Mouse (Mus musculus) thymus, postnatal 10 days (tissue): ENCODE results near the gene Ppfia4.
A peak's percentile ranks its signal among the peaks of the same experiment; 100 is the strongest.

Source experiments
- DNase-seq, 2 experiments: peaks; one replicate each; pipeline ENCODE4 v3.0.0; 2021; ENCODE audit warnings: low spot score in 2 of 2

The Ppfia4 gene

DNA sequence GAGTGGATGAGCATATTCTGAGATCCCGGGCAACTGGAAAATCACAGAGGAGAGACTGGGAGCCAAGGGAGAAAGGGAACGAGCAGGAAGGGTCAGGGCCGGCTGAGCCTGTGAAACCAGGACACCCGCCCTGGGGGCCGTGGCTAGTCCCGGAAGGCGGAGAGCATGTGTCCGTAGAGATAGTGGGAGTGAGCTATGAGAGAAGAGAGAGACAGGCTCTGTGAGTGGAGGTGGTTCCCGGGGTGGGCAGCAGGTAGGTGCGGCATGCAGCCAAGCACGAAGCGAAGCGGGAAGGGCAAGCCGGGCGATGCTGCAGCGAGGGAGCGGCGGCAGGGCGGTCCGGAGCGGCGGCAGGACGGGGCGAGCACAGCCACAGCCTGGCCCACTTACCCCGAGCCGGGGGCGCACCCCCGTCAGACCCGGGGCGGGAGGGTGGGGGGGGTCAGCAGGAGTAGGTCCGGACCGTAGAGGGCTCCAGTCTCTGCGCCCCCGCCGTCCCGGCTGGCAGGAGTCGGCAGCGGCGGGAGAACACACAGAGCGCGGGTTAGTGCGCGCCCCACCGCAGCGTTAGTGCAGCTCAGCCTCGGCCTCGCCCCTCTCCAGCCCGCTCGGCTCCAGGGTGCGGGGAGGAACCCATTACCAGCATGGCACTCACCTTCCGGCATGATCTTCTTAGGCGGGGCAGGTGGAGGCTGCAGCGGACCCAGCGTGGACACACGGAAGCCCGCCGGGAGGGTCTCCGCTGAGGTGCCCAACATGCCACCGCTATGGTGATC is 33.9 kb downstream of the Ppfia4 start:
- peak in 1 of 2 experiments; percentile 10 for DNase-seq

- no peak for DNase-seq
Observed at GRCm38 (mm10) chr1:134297265-134297664, 35.5 kb downstream of the Ppfia4 start.

DNA sequence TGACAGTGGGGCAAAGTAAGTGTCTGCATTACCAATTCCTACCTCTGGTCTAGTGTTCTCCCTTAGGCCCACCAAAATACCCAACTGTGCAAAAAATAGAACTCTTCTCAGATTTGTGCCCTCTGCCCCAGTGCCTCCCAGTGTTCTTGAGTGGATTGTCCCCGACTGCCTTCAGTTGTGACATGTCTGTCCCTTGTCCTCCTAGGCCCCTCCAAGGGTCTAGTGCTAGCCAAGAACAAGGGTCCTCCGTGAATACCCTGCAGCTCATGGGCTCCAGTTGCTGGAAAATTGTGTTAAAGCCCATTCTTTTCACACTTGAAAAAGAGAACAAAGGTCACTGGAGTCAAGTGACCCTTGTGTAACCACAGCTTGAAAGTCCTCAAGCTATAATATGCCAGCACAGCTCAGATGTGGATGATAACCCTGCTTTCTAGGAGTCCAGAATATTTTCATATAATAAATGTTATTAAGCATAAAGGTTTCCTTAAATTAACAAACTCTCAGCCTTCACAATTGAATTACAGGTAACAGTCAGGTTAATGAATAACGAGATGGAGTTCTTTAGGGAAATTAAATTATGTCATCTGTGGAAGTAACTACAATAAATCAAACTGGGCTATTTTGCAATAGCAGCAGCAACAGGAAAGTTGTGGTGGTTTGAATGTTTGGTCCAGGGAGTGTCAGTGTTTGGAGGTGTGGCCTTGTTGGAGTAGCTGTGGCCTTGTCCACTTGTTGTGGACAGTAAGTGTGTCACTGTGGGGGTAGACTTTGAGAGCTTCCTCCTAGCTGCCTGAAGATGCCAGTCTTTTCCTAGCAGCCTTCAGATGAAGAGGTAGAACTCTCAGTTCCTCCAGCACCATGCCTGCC is 38.8 kb downstream of the Ppfia4 start:
- no peak for DNase-seq

DNA sequence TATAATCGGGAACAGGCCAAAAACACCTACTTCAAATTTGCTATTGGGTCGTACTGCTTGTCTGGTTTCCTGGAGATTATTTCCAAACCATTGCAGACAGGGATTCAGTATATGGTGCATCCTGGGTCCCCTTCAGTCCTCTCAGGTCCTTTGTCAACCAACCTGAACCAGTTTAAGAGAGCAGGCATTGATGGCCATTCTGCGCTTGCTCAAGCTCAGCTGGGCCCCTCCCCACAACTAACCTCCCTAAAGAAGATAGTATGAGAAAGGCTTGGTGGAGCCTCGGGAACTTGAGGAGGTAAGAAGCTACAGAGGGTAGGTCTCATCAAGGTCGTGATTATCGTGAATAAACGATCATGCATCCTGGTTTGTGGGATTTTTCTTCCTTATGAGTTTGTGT is 39.5 kb downstream of the Ppfia4 start:
- DNase-seq = no peak

- no peak for DNase-seq
Observed at GRCm38 (mm10) chr1:134292601-134293000, 40.1 kb downstream of the Ppfia4 start.

DNA sequence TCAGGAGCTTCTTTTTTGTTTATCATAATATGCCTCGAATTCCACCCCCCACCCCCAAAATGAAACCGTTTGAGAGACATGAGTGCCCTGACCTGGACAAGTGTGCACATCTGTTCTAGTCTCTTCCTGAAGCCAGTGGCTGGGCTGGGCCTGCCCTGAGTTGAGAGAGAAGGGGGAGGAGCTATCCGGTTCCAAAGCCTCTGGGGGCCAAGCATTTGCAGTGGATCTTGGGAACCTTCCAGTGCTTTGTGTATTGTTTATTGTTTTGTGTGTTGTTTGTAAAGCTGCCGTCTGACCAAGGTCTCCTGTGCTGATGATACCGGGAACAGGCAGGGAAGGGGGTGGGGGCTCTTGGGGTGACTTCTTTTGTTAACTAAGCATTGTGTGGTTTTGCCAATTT is 40.7 kb downstream of the Ppfia4 start:
- DNase-seq = no peak

- no peak for DNase-seq
Observed at GRCm38 (mm10) chr1:134291555-134291954, 41.2 kb downstream of the Ppfia4 start.

GRCm38 (mm10) chr1:134290909-134291308 is 41.8 kb downstream of the Ppfia4 start:
- no peak for DNase-seq

DNA sequence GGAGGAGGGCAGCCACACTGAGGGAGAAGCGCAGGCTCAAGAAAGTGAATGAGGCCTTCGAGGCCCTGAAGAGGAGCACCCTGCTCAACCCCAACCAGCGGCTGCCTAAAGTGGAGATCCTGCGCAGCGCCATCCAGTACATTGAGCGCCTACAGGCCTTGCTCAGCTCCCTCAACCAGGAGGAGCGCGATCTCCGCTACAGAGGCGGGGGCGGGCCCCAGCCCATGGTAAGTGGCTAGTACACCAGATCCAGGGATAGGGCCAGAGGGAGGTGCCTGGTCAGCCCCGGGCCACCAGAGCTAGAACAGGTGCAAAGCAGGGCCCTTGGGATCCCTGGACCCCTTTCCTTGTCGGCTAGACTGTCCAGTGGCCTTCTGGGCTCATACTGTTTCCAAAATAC is 42.4 kb downstream of the Ppfia4 start:
- no peak for DNase-seq

- no peak for DNase-seq
Observed at GRCm38 (mm10) chr1:134289598-134290099, 43.1 kb downstream of the Ppfia4 start, which contains the start of gene Myog. Gene Myog (plus strand): TSS chr1:134289989.

DNA sequence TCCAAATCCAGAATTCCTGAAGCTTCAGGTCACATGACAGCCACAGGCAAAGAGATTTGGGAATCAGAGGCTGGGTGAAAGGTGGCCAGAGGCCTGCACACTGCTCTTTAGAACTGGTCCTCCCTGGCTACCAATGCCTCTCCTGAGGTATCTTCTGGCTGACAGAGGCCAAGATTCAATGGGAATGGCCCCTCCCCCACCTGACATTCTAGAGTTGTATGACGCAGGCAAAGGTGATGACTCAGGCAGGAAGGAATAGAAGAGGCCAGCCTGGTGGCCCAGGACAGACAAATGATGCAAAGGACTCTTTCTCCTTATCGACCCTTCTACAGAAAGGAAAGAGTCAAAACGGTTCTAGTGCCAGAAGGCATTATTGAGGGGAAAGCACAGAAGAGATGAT is 44.5 kb downstream of the Ppfia4 start:
- no peak for DNase-seq

DNA sequence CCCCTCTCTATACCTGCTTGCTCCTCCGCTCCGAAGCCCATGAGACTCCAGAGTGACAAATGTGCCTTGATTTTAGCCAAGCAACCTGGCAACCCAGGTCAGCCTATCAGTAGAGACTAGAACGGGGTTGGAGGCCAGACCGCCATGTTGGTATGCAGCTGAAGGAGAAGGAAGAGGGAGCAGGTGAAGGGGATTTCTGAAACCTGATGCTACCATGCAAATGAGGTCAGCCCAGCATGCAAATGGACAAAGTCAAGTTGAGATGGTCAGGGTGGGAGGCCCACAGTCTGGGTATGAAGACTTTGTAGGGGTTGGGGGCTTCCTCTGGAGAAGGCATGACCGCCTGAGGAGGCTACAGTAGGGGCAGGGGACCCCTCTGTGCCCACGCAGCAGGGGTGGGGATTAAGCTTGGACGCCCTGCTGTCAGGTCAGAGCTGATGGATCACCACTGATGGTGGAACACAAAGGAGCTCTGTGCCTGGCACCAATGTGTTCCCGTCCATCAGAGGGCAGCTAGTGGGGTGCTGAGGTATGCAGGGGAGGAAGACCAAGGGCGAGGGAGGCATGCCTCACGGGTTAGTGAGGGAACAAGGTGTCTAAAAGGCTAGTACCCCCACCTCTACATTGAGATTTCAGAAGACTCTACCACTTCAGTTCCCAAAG is 47.1 kb downstream of the Ppfia4 start:
- no peak for DNase-seq

- no peak for DNase-seq
Observed at GRCm38 (mm10) chr1:134283108-134283507, 49.6 kb downstream of the Ppfia4 start.

DNA sequence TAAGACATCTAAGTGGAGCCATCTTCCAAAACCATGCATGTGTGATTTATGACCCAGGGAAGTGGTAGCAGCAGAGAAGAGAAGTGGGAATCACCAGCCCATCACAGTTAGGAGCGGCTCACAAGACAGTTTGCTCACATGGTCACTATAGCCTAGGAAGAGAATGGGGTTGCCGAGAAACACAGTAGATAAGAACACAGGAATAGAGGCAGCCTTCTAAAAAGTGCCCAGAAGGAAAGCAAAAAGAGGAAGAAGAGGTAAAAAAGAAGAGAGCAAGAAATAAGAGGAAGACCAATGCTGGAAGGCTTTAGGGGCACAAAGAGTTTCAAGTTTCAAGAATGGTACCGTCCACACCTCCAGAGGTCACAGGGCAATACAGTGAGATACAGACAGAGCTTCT is 50.4 kb downstream of the Ppfia4 start:
- DNase-seq = no peak

DNA sequence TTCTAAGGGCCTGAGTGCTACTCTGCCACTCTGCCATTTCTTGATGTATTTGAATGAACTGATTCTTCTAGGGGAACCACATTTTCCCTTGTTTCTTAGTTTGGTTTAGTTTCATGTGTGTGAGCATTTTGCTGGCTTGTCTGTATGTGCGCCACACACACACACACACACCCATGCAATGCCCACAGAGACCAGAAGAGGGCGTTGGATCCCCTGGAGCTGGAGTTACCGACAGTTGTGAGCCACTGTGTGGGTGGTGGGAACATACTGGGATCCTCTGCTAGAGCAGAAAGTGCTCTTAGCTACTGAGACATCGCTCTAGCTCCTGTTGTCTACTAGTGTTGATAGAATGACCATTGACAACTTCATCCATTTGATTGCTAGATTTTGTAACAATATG is 51.2 kb downstream of the Ppfia4 start:
- no peak for DNase-seq

DNA sequence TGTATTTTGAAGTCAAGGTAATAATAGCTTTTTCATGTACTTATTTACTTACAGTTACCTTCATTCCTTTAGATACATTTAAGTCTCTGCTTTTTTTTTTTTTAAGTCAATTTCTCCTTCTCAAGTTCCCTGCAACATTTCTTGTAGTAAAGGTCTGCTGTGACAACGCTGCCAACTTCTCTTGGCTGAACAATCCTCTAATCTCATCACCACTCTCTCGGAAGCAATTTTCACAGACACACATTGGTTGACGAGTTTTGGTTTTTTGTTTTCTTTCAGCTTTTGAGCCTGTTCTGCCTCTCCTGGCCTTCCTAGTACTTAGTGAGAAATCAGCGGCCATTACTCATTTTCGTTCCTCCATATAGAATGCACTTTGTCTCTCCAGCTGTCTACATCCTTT is 52.6 kb downstream of the Ppfia4 start:
- DNase-seq = no peak

DNA sequence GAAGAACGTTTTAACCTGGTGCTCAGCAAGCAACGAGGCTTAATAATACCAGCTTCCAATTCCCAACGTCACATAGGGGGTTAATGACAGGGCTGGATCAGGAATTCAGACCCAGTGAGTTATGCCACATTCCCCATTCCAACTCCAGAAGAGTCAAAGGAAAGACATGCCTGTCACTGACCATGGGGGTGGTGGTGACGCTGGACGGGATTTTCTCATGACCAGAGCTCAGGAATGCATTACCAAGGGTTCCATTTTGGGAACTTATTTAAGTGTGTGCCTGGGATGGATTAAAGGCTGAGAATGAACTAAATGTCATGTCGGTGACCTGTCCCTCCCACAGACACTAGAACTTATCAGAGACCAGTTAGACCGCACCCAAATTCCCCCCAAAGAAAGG is 55.9 kb downstream of the Ppfia4 start:
- DNase-seq = no peak

DNA sequence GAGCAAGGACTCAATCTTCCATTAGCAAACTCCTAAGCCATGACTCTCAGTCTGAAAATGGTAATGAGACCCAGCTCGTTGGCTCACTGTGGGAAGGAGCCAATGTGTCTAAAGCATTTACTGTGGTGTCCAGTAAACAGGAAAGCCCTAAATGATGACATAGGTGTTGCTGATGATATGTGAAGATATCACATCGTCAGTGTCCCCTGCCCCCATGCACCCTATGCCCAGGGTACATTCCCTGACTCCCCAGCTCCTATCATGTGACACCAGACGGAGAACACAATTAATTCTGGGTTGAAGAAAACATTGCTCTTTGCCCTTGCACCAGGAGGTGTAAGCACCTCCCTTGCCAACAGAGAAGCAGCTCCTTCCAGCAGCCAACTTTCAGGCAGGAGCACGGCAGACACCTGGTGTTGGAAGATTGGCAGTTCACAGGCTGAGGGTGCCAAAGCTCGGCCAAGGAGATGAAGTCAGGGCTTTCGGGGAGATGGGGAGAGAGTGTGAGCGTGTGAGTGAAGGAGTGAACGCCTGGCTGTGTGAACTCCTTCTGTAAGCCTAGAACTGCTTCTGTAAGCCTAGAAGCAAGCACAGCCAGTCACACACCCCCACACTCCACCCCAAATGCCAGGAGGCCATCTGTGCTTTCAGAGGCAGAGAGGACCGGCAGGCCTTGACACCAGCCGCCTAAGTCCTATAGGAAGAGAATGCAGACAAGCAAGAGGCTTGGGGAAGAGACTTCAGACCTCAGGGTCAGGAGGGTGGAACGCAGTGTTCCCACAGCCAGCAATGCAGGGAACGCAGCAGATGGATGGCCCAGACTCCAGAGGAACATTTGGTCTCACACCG is 56.9 kb downstream of the Ppfia4 start:
- DNase-seq = no peak

GRCm38 (mm10) chr1:134274483-134274920 is 58.2 kb downstream of the Ppfia4 start:
- no peak for DNase-seq

DNA sequence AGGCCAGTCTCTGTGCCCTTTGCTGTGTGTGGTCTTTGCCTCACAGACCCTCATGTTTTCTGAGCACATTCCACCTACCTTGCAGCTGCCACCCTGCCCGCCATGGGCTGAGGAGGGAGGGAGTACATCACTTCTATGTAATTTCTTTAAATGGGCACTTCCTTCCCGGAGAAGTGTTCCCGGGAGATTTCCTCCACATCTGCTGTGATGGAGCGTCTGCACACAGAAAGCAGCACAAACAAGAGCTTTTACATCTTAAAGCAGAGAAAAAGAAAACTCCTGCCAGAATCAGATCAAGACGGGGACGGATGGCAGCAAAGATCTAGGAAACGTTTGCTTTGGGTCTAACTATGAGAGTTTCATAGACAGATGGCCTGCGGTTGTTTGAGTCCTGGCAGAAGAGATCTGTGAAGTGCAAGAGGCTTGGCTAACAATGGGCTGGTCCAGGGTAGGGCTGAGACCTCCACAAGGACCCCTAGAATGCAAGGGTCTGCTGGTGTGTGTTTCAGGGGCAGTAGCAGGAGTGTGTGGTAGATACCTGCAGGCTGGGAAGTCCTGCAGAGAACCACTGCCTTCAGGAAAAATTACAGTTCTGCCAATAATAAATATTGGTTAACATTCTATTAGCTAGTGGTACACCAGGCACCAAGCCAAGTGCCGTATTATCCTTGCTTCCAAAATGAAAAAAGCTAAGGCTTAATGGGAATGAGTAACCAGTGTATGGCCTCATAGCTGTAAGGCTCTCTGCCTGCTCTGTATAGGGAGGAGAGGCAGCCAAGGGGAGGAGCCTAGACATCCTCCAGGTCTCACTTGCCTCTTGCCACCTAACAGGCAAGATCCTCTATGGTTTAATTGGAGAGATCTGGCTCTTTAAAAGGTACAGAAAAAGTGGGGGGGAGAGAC is 59.0 kb downstream of the Ppfia4 start:
- no peak for DNase-seq
